Mouse (Mus musculus) c-Kit-positive CD71-negative TER-119-negative erythroid progenitor cells, embryonic 14.5 days (primary cell): ENCODE measurements around the gene Atxn7l3.

ENCODE experiments used
- DNase-seq: peaks from one replicate; pipeline ENCODE4 v3.0.0-alpha.2; 2013; ENCODE audit warnings: low read depth

The Atxn7l3 gene

DNA sequence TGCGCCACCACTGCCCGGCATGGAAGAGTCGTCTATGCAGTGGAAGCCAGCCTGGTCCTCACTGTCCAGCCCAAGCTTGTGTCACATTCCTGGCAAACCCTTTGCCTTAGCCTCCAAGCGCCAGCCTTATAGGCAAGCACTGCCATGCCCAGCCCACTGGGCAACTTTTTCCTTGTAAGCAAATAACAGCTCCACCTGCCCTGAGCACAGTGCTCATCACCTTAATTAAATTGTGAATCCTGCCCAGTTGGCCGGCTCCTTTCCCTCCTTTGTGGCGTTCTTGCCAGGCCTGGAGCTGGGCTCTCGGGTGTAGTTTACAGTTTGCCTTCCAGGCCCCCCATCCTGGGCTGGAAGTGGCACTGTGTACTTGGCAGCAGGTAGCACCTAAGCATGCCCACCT lies 33.2 kb downstream of the Atxn7l3 start:
- DNase-seq = no peak

- no peak for DNase-seq
Measured at GRCm38 (mm10) chr11:102258521-102258920, 37.9 kb downstream of the Atxn7l3 start.

- DNase-seq = no peak
Measured at GRCm38 (mm10) chr11:102258095-102258494, 38.3 kb downstream of the Atxn7l3 start.

DNA sequence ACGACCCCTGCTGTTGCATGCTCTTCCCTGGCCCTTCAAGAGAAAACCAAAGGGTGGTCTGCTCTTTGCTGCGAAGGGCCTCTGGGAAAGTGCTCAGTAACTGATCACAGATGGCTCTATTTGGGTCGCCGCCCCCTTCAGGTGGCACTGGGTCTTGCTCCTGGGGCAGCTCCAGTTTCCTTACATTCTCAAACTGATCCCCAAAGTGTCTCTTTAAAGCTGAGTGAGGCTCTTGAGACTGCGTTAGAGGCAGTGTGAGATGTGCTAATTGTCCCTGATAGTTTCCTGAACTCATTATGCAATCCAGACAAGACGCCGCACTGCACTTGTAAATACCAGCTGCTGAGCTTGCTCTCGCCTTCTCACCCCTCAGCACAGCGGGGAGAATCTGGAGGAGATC lies 38.9 kb downstream of the Atxn7l3 start:
- no peak for DNase-seq

GRCm38 (mm10) chr11:102249351-102250090 lies 46.9 kb downstream of the Atxn7l3 start:
- DNase-seq = no peak

- peak; percentile 100 for DNase-seq
Measured at GRCm38 (mm10) chr11:102248630-102249230, 47.7 kb downstream of the Atxn7l3 start, which contains the start of gene BC030867. BC030867 (plus strand) TSS chr11:102248882.

- DNase-seq = no peak
Measured at GRCm38 (mm10) chr11:102246871-102247270, 49.6 kb downstream of the Atxn7l3 start.

DNA sequence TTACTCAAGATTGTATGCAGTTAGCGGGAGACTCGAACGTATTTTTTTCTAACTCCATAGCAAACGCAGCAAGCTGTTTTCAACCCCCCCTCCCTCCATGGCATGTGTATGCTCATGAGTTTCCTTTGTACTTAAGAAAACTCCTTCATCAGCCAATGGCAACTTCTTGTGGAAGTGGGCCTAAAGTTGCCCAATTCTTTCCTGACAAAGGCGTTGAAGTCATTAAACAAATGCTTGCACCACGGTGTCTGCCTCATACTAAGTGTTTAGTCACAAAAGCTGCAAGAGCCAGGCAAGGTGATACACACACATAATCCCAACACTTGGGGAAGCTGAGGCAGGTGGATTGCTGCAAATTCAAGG lies 50.2 kb downstream of the Atxn7l3 start:
- no peak for DNase-seq

DNA sequence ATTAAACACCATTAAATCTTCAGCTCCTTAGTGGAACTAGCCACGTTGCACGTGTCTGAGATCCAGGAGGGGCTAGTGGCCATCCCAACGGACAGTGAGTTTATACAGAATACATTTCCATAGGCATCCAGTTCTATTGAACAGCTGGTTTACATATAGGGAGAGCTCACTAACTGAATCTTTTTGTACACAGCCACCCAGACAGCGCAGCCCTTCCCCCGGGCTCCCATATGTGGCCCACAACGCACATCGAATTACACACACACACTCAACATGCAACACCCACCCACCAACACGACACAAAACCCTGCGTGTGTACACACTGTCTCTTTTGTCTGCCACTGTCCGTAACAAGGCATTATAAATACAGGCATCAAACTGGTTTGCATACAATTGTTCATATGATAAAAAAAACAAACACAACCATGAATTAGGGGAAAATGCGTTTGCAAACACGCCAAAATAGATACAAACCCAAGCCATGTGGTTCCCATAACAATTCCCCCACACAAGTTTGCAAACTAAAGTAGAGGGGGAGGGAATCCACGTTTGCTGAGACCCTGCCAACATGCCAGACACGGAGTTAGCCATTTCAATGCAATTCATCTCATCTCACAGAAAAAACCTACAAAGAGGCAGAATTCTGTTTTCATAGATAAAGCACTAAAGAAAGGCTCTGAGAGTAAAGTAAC lies 50.7 kb downstream of the Atxn7l3 start:
- DNase-seq = no peak

- peak; percentile 74 for DNase-seq
Measured at GRCm38 (mm10) chr11:102244926-102245449, 51.4 kb downstream of the Atxn7l3 start.

DNA sequence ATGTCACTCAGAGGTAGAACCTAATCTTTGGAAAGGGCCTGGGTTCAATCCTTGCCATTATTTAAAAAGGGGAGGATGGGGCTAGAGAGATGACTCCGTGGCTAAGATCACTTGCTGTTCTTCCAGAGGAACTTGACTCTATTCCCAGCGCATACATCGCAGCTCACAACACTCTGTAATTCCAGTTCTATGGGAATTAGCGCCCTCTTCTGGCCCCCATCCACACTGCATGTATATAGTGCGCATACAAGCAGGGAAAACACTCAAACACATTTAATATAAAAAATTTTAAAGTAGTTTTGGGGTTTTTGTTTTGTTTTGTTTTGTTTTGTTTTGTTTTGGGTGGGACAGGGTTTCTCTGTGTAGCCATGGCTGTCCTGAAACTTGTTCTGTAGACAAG lies 54.6 kb downstream of the Atxn7l3 start:
- no peak for DNase-seq

GRCm38 (mm10) chr11:102241246-102241645 lies 55.2 kb downstream of the Atxn7l3 start:
- no peak for DNase-seq

- DNase-seq = no peak
Measured at GRCm38 (mm10) chr11:102240636-102241035, 55.8 kb downstream of the Atxn7l3 start.
